10 mouse cellular contexts compared by ENCODE assay signal in genomic region chr8:120308131-120308530, GRCm38 (mm10).
DNase-seq lines count a peak whose midpoint lies in the region; ATAC-seq lines count a peak whose summit lies in the region.
"Had no signal": no experiment of that assay in that cellular context is flagged by ENCODE, and none has a peak within 500 bp of the region (broad histone marks: within the 10 kb centered on the region; RNA-seq: fewer than 3 reads in every experiment).

No protein-coding gene starts in this region.

- peak overlapping the region; percentile 27 for H3K9ac ChIP-seq in forebrain, embryonic 16.5 days (replicated peaks; ENCODE audit: low read depth, low read length)
- H3K9ac ChIP-seq in midbrain, embryonic 14.5 days (replicated peaks; ENCODE audit: low read length) = no peak overlapping the region

- no peak for ATAC-seq in forebrain, embryonic 16.5 days
- ATAC-seq in midbrain, embryonic 14.5 days (ENCODE audit: low FRiP score, low TSS enrichment) = no peak
- no peak for ATAC-seq in megakaryocyte progenitor cell, adult 5-6 weeks (replicated peaks; ENCODE audit: poor library complexity)

- 44% methylated on average over 8 of the region's 8 CpGs for WGBS in forebrain, embryonic 16.5 days
- 31% methylated on average over 8 of the region's 8 CpGs for WGBS in midbrain, embryonic 14.5 days

- H3K4me1 ChIP-seq in forebrain, embryonic 16.5 days (replicated peaks; ENCODE audit: control insufficient read depth, insufficient read depth, low read length) = peaks cover 51% of the 10 kb centered on the region
- H3K4me1 ChIP-seq in midbrain, embryonic 14.5 days (ENCODE audit: control insufficient read depth, insufficient read depth, low read length) = peaks cover 57% of the 10 kb centered on the region

- peak; percentile 51 to 55 for DNase-seq in cerebellum, adult 18-20 months
- no peak for DNase-seq in cerebellum, adult 8-10 months
- peak; percentile 43 for DNase-seq in NIH3T3 (ENCODE audit: low read depth)
- peak; percentile 47 for DNase-seq in midbrain, embryonic 14.5 days
- no peak for DNase-seq in adrenal gland, postnatal 10 days
- no peak for DNase-seq in lung, postnatal 10 days

- H3K36me3 ChIP-seq in forebrain, embryonic 16.5 days (ENCODE audit: control insufficient read depth, insufficient read depth) = no peaks in the 10 kb centered on the region
- no peaks in the 10 kb centered on the region for H3K36me3 ChIP-seq in midbrain, embryonic 14.5 days (ENCODE audit: control insufficient read depth, insufficient read depth, low read length)

- peak overlapping the region; percentile 72 for H3K27ac ChIP-seq in forebrain, embryonic 16.5 days (ENCODE audit: low read length)
- peak overlapping the region; percentile 79 for H3K27ac ChIP-seq in midbrain, embryonic 14.5 days (replicated peaks; ENCODE audit: low read depth, low read length)

- no peaks in the 10 kb centered on the region for H3K27me3 ChIP-seq in forebrain, embryonic 16.5 days (replicated peaks; ENCODE audit: control insufficient read depth, insufficient read depth, low read length)
- H3K27me3 ChIP-seq in midbrain, embryonic 14.5 days (ENCODE audit: control insufficient read depth, insufficient read depth, low read length) = no peaks in the 10 kb centered on the region
- H3K27me3 ChIP-seq: Patski had no signal

- no peak overlapping the region for H3K4me3 ChIP-seq in forebrain, embryonic 16.5 days (replicated peaks; ENCODE audit: low read length)
- no peak overlapping the region for H3K4me3 ChIP-seq in midbrain, embryonic 14.5 days (replicated peaks; ENCODE audit: low read depth, low read length)

- no peaks in the 10 kb centered on the region for H3K9me3 ChIP-seq in forebrain, embryonic 16.5 days (ENCODE audit: control insufficient read depth, low read length)
- no peaks in the 10 kb centered on the region for H3K9me3 ChIP-seq in midbrain, embryonic 14.5 days (ENCODE audit: control insufficient read depth, low read length)
- H3K9me3 ChIP-seq: megakaryocyte, embryonic 14.5 days had no signal

- no peak overlapping the region for H3K4me2 ChIP-seq in forebrain, embryonic 16.5 days (ENCODE audit: low read length)
- no peak overlapping the region for H3K4me2 ChIP-seq in midbrain, embryonic 14.5 days (ENCODE audit: low read length)

Comparison
In these comparisons a context has a peak if more than half of its experiments do, and no peak if none do; other contexts are left out.
1. DNase-seq: peak in cerebellum, adult 18-20 months (2 of 2), NIH3T3 (single experiment) and midbrain, embryonic 14.5 days (single experiment); none in cerebellum, adult 8-10 months (single experiment), adrenal gland, postnatal 10 days (single experiment) and lung, postnatal 10 days (single experiment).